Mouse (Mus musculus) embryonic facial prominence, embryonic 14.5 days (tissue): ENCODE measurements around the gene Phf6. TPM values are rescaled to one million over a fixed set of nuclear protein-coding genes. Genes with fewer than 3 reads are reported as not detected.
A peak's percentile ranks its signal among the peaks of the same experiment; 100 is the strongest.
"Not testable (repeated sequence)": the region's sequence is repeated elsewhere in the genome, so short reads cannot be mapped to it uniquely, and the experiment has no call there.

ENCODE experiments used
- ATAC-seq: fragments of 200-750 bp; cut with Nextera tagmentation; 2 replicates; pipeline ENCODE4 v1.8.0; 2017; ENCODE audit warnings: low read depth, moderate number of reproducible peaks, moderate TSS enrichment
- DNase-seq: peaks from one replicate; pipeline ENCODE4 v3.0.0-alpha.2; 2015; ENCODE audit warnings: low spot score
- H3K27ac ChIP-seq: fragments of 300-500 bp; sonication (generic); replicated peaks from 2 replicates; pipeline ENCODE4 v1.5.1; 2014; ENCODE audit warnings: low read depth, mild to moderate bottlenecking, low read length, moderate library complexity
- H3K27me3 ChIP-seq: fragments of 300-500 bp; sonication (generic); replicated peaks from 2 replicates; pipeline ENCODE4 v1.6.1; 2014; ENCODE audit warnings: low read length; ENCODE audit not compliant: control insufficient read depth, insufficient read depth
- H3K36me3 ChIP-seq: fragments of 300-500 bp; sonication (generic); 2 replicates; pipeline ENCODE4 v1.6.1; 2014; ENCODE audit warnings: low read length, mixed read lengths; ENCODE audit not compliant: control insufficient read depth, insufficient read depth
- H3K4me1 ChIP-seq: fragments of 300-500 bp; sonication (generic); 2 replicates; pipeline ENCODE4 v1.6.1; 2014; ENCODE audit warnings: antibody characterized with exemption, low read length; ENCODE audit not compliant: control insufficient read depth, insufficient read depth
- H3K4me2 ChIP-seq: fragments of 300-500 bp; sonication (generic); 2 replicates; pipeline ENCODE4 v1.6.1; 2014; ENCODE audit warnings: low read depth, mild to moderate bottlenecking, low read length, moderate library complexity, mixed read lengths
- H3K4me3 ChIP-seq: fragments of 300-500 bp; sonication (generic); 2 replicates; pipeline ENCODE4 v1.5.1; 2014; ENCODE audit warnings: low read depth, mild to moderate bottlenecking, low read length
- H3K9ac ChIP-seq: fragments of 300-500 bp; sonication (generic); 2 replicates; pipeline ENCODE4 v1.6.1; 2014; ENCODE audit warnings: low read depth, mild to moderate bottlenecking, low read length, moderate library complexity, mixed read lengths
- H3K9me3 ChIP-seq: fragments of 300-500 bp; sonication (generic); 2 replicates; pipeline ENCODE4 v1.6.1; 2016; ENCODE audit warnings: low read length; ENCODE audit not compliant: control insufficient read depth
- WGBS: fragments of 180-500 bp; shearing (Covaris S2); extraction: QIAGEN DNeasy Blood & Tissue Kit; methylation state at CpG from one replicate; pipeline ENCODE4 v1.1.7; 2014; 5-methylcytosine and 5-hydroxymethylcytosine counted together
- polyA plus RNA-seq: library from polyadenylated mRNA; unstranded; fragments of >200 nt; fragmentation: Nextera tagmentation; extraction: Ambion mirVana; gene quantifications from 2 replicates; pipeline ENCODE4 v1.2.1, GENCODE M21; 2014

Phf6 gene
- 37.1 and 39.7 TPM in 2 replicates for polyA plus RNA-seq

GRCm38 (mm10) chrX:52911587-52912371, at the start of gene Phf6:
Gene Phf6, plus strand, starts transcription at chrX:52912266.
- Histone ChIP-seq H3K9me3 (no peaks in the 10 kb centered on the region), H3K4me1 (no peaks in the 10 kb centered on the region), H3K27ac (peak within 1 kb of the TSS; percentile 91), H3K36me3 (no peaks in the 10 kb centered on the region), H3K4me2 (peak within 1 kb of the TSS; percentile 51), H3K9ac (peak within 1 kb of the TSS; percentile 84), H3K4me3 (peak within 1 kb of the TSS; percentile 64), H3K27me3 (no peaks in the 10 kb centered on the region)
- 18% methylated on average over 27 of the region's 54 CpGs for WGBS
- DNase-seq (peak; percentile 95), ATAC-seq (peak; percentile 100)

- H3K4me3 ChIP-seq, result no peak overlapping the region
- no peak overlapping the region for H3K4me2 ChIP-seq
- no peak for ATAC-seq
- H3K9ac ChIP-seq, result no peak overlapping the region
- H3K27me3 ChIP-seq, result no peaks in the 10 kb centered on the region
- peak; percentile 34 for DNase-seq
- 50% methylated on average over 2 of the region's 2 CpGs for WGBS
- no peaks in the 10 kb centered on the region for H3K9me3 ChIP-seq
- no peaks in the 10 kb centered on the region for H3K36me3 ChIP-seq
- H3K27ac ChIP-seq, result no peak overlapping the region
- H3K4me1 ChIP-seq, result no peaks in the 10 kb centered on the region
These were observed 47.9 kb upstream of the Phf6 start for GRCm38 (mm10) chrX:52864126-52864525.

GRCm38 (mm10) chrX:52898486-52898885, 13.6 kb upstream of the Phf6 start:
- H3K9me3 ChIP-seq, result not testable (repeated sequence)
- 89% methylated on average over 16 of the region's 27 CpGs for WGBS

GRCm38 (mm10) chrX:52912372-52912728, 284 bp downstream of the Phf6 start:
- Histone ChIP-seq H3K36me3 (no peaks in the 10 kb centered on the region), H3K9ac (peak overlapping the region; percentile 84), H3K4me1 (no peaks in the 10 kb centered on the region), H3K9me3 (no peaks in the 10 kb centered on the region), H3K27me3 (no peaks in the 10 kb centered on the region), H3K4me3 (peak overlapping the region; percentile 64), H3K4me2 (peak overlapping the region; percentile 51), H3K27ac (peak overlapping the region; percentile 91)
- WGBS, result 18% methylated on average over 24 of the region's 26 CpGs
- DNase-seq (no peak), ATAC-seq (no peak; the same call in 1 of the 2 replicates)

More at GRCm38 (mm10) chrX:52898486-52898885, 13.6 kb upstream of the Phf6 start:
- ATAC-seq, H3K36me3 ChIP-seq, H3K27ac ChIP-seq, H3K9ac ChIP-seq, H3K4me2 ChIP-seq, H3K27me3 ChIP-seq, H3K4me3 ChIP-seq, DNase-seq, H3K4me1 ChIP-seq: not testable (repeated sequence)

GRCm38 (mm10) chrX:52912826-52913701, 998 bp downstream of the Phf6 start:
- H3K9ac ChIP-seq, result peak overlapping the region; percentile 84
- DNase-seq, result peak; percentile 4
- H3K4me2 ChIP-seq, result peak overlapping the region; percentile 51
- peak overlapping the region; percentile 91; the same call in 1 of the 2 replicates for H3K27ac ChIP-seq
- no peaks in the 10 kb centered on the region for H3K4me1 ChIP-seq
- H3K27me3 ChIP-seq, result no peaks in the 10 kb centered on the region
- peak overlapping the region; percentile 64 for H3K4me3 ChIP-seq
- no peak for ATAC-seq
- WGBS, result 24% methylated on average over 31 of the region's 31 CpGs
- no peaks in the 10 kb centered on the region for H3K36me3 ChIP-seq
- H3K9me3 ChIP-seq, result no peaks in the 10 kb centered on the region

- H3K4me1 ChIP-seq, result no peaks in the 10 kb centered on the region
- WGBS, result 47% methylated on average over 4 of the region's 4 CpGs
- H3K27ac ChIP-seq, result no peak overlapping the region
- H3K27me3 ChIP-seq, result no peaks in the 10 kb centered on the region
- peak overlapping the region; percentile 84; the same call in 1 of the 2 replicates for H3K9ac ChIP-seq
- peak overlapping the region; percentile 51 for H3K4me2 ChIP-seq
- H3K36me3 ChIP-seq, result no peaks in the 10 kb centered on the region
- DNase-seq (peak; percentile 2), ATAC-seq (no peak)
- peak overlapping the region; percentile 64 for H3K4me3 ChIP-seq
- no peaks in the 10 kb centered on the region for H3K9me3 ChIP-seq
These were observed 1.8 kb downstream of the Phf6 start for GRCm38 (mm10) chrX:52913856-52914255.

GRCm38 (mm10) chrX:52914705-52915104, 2.6 kb downstream of the Phf6 start:
- H3K36me3 ChIP-seq, result no peaks in the 10 kb centered on the region
- no peak for DNase-seq
- H3K9me3 ChIP-seq, result no peaks in the 10 kb centered on the region
- H3K4me2 ChIP-seq, result no peak overlapping the region
- no peak for ATAC-seq
- H3K9ac ChIP-seq, result no peak overlapping the region
- H3K27me3 ChIP-seq, result no peaks in the 10 kb centered on the region
- no peaks in the 10 kb centered on the region for H3K4me1 ChIP-seq
- no peak overlapping the region for H3K4me3 ChIP-seq
- no peak overlapping the region for H3K27ac ChIP-seq

- DNase-seq (no peak), ATAC-seq (no peak)
- H3K4me1 ChIP-seq, result no peaks in the 10 kb centered on the region
- no peak overlapping the region for H3K9ac ChIP-seq
- no peaks in the 10 kb centered on the region for H3K27me3 ChIP-seq
- no peaks in the 10 kb centered on the region for H3K9me3 ChIP-seq
- H3K4me2 ChIP-seq, result no peak overlapping the region
- no peak overlapping the region for H3K4me3 ChIP-seq
- 70% methylated on average over 7 of the region's 7 CpGs for WGBS
- H3K27ac ChIP-seq, result no peak overlapping the region
- H3K36me3 ChIP-seq, result no peaks in the 10 kb centered on the region
These were observed 4.5 kb downstream of the Phf6 start for GRCm38 (mm10) chrX:52916516-52916915.
